Mouse (Mus musculus) common myeloid progenitor, adult 5-6 weeks (primary cell): Measurements from ENCODE around the gene Camk1. TPM values are rescaled to one million over a fixed set of nuclear protein-coding genes. Genes with fewer than 3 reads are reported as not detected.

Experiments
- ATAC-seq: replicated peaks from 2 replicates; pipeline ENCODE4 v1.8.0; 2016; ENCODE audit warnings: low read depth, mild to moderate bottlenecking, moderate TSS enrichment, inconsistent platforms; ENCODE audit not compliant: poor library complexity, severe bottlenecking
- total RNA-seq: library from RNA; stranded (forward); fragments of 200-1000, 187-1606 nt; gene quantifications from 2 replicates; pipeline ENCODE4 v1.2.3, GENCODE M21; 2017

The Camk1 gene
- total RNA-seq: 29.9 and 41.3 TPM in 2 replicates

DNA sequence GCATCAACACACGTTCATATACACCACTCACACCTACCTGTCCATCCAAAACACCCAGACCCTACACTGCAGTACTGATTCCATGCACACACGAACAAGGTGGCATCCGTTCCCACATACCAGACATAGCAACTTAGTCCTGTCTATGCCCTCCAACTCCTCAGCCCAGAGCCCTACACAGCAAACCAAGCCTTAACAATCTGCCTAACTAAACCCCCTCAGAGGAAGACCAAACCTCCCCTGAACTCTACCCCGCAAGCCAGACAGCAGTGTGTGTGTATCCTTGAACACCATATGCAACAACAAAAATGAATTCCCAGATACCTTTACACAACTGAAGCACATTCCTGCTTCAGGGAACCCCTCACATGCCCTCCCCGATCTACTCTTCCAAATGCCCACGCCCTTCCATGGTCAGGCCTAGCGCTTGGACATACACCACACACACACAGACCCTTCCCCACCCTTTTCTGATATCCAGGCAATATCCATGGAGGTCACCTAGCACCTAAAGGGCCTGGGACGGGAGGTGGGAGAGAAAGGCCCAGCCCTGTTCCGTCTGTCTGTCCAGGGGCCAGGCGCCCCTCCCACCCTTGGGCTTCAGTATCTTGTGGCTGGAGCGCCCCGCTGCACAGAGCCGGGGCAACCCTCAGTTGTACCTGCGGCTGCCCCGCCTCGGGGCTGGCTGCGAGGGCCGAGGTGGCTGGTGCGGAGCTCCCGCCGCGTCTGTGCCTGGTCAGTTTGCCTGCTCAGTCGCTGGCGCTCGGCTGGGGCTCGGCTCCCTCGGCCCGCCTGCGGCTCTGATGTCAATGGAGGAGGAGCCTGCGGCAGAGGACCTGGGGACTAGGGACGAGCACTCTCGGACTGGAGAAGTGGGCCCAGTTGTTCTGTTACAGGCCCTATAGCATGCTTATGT, at the start of gene Camk1:
Gene Camk1, minus strand, starts transcription at position 808 of the 916 bp plus-strand sequence.
- ATAC-seq: peak; percentile 83

GRCm38 (mm10) chr6:113392387-113393071, 48.7 kb upstream of the Camk1 start:
- ATAC-seq: peak; percentile 72

GRCm38 (mm10) chr6:113392015-113392386, 48.2 kb upstream of the Camk1 start:
- ATAC-seq: no peak; the same call in 1 of the 2 replicates

- ATAC-seq: no peak
Measured at GRCm38 (mm10) chr6:113390715-113391114, 46.9 kb upstream of the Camk1 start.

DNA sequence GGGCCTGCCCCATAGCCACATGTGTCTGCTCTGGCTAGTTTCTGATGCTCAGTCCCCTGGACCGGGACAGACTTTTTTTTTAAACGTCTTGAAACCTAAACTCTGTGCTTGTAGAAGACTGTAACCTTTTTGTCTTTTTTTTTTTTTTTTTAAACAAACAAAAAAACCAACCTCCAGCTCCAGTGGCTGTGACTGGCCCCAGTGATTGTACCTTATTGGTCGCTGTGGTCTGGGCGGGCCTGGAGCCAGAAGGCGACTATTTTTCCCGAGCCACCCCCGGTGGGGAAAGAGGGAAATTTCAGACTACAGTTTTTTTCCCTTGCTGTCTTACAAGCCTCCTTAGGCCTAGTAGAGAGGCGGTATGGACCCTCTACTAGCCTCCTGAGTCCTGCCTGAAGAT, 45.2 kb upstream of the Camk1 start, which contains the start of gene Ttll3:
Gene Ttll3, plus strand, starts transcription at position 301 of the 400 bp plus-strand sequence.
- no peak for ATAC-seq

- ATAC-seq: no peak
Measured at GRCm38 (mm10) chr6:113386025-113386424, 42.2 kb upstream of the Camk1 start.

- ATAC-seq: no peak
Measured at GRCm38 (mm10) chr6:113385160-113385714, 41.5 kb upstream of the Camk1 start.

GRCm38 (mm10) chr6:113384351-113384927, 40.7 kb upstream of the Camk1 start:
- ATAC-seq: no peak

- no peak for ATAC-seq
Measured at GRCm38 (mm10) chr6:113380480-113380879, 36.7 kb upstream of the Camk1 start.

- peak; percentile 34 for ATAC-seq
Measured at GRCm38 (mm10) chr6:113379246-113379645, 35.5 kb upstream of the Camk1 start.

- peak; percentile 75 for ATAC-seq
Measured at GRCm38 (mm10) chr6:113377496-113378385, 34.0 kb upstream of the Camk1 start, which contains the start of the genes Tada3 and Arpc4. Gene Tada3 (minus strand): TSS chr6:113377883. Gene Arpc4 (plus strand): TSS chr6:113378115.

GRCm38 (mm10) chr6:113377172-113377495, 33.4 kb upstream of the Camk1 start:
- no peak for ATAC-seq

- no peak for ATAC-seq
Measured at GRCm38 (mm10) chr6:113373491-113373890, 29.7 kb upstream of the Camk1 start.

DNA sequence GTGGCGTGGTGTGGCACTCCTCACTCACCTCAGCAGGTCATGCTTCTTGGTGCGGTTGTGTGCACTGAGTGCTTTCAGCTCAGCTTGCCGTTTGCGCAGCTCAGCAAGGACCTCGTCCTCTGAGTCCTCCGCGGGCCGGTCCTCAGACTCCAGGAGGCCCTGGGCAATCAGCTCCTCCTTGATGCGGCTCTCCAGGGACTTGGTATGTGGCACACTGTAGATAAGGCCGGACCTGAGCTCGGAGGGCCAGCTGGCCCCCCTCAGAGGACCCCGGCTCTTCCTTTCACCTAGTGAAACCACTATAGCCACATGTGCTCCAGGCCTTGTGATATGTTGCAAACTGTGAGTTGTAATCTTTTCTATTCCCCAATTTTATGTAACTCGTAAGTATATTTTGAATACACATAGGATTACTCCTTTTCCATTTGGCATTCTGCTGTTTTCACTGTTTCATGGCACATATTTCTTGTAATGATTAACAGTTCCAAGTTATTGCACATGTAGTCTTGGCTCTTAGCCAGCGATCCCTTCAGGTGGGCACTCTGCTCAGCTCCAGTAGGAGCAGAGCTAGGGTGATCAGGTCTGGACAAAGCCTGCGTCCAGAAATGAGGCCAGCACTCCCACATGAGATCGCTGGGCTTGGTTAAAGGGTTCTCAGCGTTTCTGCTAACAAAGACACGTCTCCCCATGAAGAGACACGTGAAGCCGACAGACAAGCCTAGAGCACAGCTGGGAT, 26.6 kb upstream of the Camk1 start:
- ATAC-seq: no peak

- no peak for ATAC-seq
Measured at GRCm38 (mm10) chr6:113368577-113368976, 24.8 kb upstream of the Camk1 start.

GRCm38 (mm10) chr6:113368124-113368523, 24.3 kb upstream of the Camk1 start:
- no peak for ATAC-seq

DNA sequence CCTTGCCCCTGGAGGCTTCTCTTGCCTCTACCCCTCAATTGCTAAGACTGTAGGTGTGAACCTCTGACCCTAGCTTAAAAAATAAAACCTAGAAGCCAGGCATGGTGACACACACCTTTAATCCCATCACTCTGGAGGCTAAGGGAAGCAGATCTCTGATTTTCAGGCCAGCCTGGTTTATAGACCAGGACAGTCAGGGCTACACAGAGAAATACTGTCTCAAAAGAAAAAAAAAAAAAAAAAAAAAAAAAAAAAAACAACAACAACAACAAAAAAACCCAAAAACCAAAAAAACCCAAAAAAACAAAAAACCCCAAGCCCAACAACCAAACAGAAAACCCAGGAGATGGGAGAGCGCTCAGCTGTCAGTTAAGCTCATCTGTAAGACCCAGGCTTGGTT, 23.8 kb upstream of the Camk1 start:
- no peak for ATAC-seq

DNA sequence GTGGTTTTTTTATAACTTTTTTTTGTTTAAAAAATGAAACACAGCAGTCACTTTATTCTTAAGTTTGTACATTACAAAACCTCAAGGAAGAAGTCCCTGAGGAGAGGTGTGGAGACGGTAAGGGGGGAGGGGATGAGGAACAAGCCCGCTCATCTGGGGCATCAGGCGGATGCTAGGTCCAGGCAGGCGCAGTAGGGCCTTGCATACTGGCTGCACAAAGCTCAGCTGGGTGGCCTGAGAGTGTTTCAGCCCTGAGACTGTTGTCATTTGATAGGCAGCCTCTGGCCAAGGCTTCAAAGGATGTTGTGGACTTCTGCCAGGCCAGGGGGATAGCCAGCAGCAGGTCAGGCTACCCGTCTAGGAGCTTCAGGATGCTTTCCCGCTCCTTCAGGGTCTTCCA, 22.9 kb upstream of the Camk1 start:
- no peak for ATAC-seq
